Mouse (Mus musculus) olfactory bulb, adult 2 months (tissue): ENCODE data around the gene Mettl26.

ENCODE experiments used
- CTCF ChIP-seq: fragments of 200-500 bp; IDR thresholded peaks from 2 replicates; pipeline ENCODE4 v1.5.1; 2012; ENCODE audit warnings: low read depth, mild to moderate bottlenecking, low read length, moderate library complexity; ENCODE audit not compliant: insufficient read depth
- POLR2A ChIP-seq: fragments of 200-500 bp; IDR thresholded peaks from 2 replicates; pipeline ENCODE4 v1.6.1; 2012; ENCODE audit warnings: mild to moderate bottlenecking, low read depth, low read length, moderate library complexity; ENCODE audit not compliant: insufficient read depth

- no peak for TF ChIP-seq POLR2A
- TF ChIP-seq CTCF: no peak
These were observed 640 bp upstream of the Mettl26 start for GRCm38 (mm10) chr17:25874148-25874720.
